Mouse (Mus musculus): ENCODE measurements around the gene Foxd2. TPM values are rescaled to one million over a fixed set of nuclear protein-coding genes. Genes with fewer than 3 reads are reported as not detected.

Gene Foxd2
- polyA plus RNA-seq, 1 experiment, result 2.3 TPM

- TF ChIP-seq GATA1 (IDR thresholded peaks at IDR 0.05; ENCODE audit: low read length), result no peak
Observed at GRCm38 (mm10) chr4:114901643-114902351, 6.9 kb downstream of the Foxd2 start.

GRCm38 (mm10) chr4:114900866-114901642 is 7.6 kb downstream of the Foxd2 start:
- no peak for TF ChIP-seq GATA1 (IDR thresholded peaks at IDR 0.05; ENCODE audit: low read length)

- TF ChIP-seq GATA1 (IDR thresholded peaks at IDR 0.05; ENCODE audit: low read length), result no peak
Observed at GRCm38 (mm10) chr4:114899885-114900284, 8.8 kb downstream of the Foxd2 start.

GRCm38 (mm10) chr4:114897853-114898252 is 10.8 kb downstream of the Foxd2 start:
- no peak for TF ChIP-seq GATA1 (IDR thresholded peaks at IDR 0.05; ENCODE audit: low read length)

- TF ChIP-seq GATA1 (IDR thresholded peaks at IDR 0.05; ENCODE audit: low read length), result no peak
Observed at GRCm38 (mm10) chr4:114882232-114882631, 26.4 kb downstream of the Foxd2 start.

- no peak for TF ChIP-seq GATA1 (IDR thresholded peaks at IDR 0.05; ENCODE audit: low read length)
Observed at GRCm38 (mm10) chr4:114876441-114876972, 32.2 kb downstream of the Foxd2 start.

- no peak for TF ChIP-seq GATA1 (IDR thresholded peaks at IDR 0.05; ENCODE audit: low read length)
Observed at GRCm38 (mm10) chr4:114869765-114870490, 38.7 kb downstream of the Foxd2 start.

GRCm38 (mm10) chr4:114863166-114863565 is 45.5 kb downstream of the Foxd2 start:
- no peak for TF ChIP-seq GATA1 (IDR thresholded peaks at IDR 0.05; ENCODE audit: low read length)

GRCm38 (mm10) chr4:114858426-114858825 is 50.2 kb downstream of the Foxd2 start:
- TF ChIP-seq GATA1 (IDR thresholded peaks at IDR 0.05; ENCODE audit: low read length), result no peak

Other genes starting within 250 kb of the Foxd2 start
- not detected in 2 replicates for gene Gm12830, start 87.2 kb downstream of the Foxd2 start, polyA plus RNA-seq (2012)
- not detected in 2 replicates for gene Foxe3, start 17.1 kb upstream of the Foxd2 start, polyA plus RNA-seq (2012)
- gene Cmpk1, start 78.4 kb upstream of the Foxd2 start, polyA plus RNA-seq (2012), result 32.9 and 51.4 TPM in 2 replicates
- 2.9 and 3.3 TPM in 2 replicates for gene Stil, start 91.3 kb upstream of the Foxd2 start, polyA plus RNA-seq (2012)
- gene Tal1, start 147.6 kb upstream of the Foxd2 start, polyA plus RNA-seq (2012), result 212 and 260 TPM in 2 replicates
- gene Pdzk1ip1, start 179.8 kb upstream of the Foxd2 start, polyA plus RNA-seq (2012), result not detected in 2 replicates
- gene Cyp4x1, start 225.4 kb upstream of the Foxd2 start, polyA plus RNA-seq (2012), result not detected in 2 replicates

All from G1E-ER4 (cell line).